Mouse (Mus musculus): ENCODE results near the gene Sh3tc1. TPM values are rescaled to one million over a fixed set of nuclear protein-coding genes. Genes with fewer than 3 reads are reported as not detected.

Sh3tc1 gene
- polyA plus RNA-seq, 1 experiment, result 5.2 TPM

DNA sequence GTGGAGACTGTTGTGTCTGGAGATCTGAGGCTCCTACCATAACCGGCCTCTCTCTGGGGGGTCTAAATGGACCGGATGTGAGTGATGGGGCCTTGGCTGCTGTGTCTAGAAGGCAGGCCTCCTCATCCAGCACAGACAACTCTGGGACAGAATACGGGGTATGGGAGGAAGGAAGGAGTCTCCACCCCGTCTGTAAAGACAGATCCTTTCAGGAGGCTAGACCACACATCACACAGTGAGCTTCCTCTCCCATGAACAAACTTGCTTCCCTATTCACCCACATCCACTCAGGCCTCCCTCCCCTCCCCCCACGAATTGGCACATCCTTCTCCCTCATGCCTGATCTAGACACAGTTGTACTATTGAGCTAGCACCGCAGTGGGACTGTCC is 69.4 kb downstream of the Sh3tc1 start:
- WGBS, result 23% methylated on average over 6 of the region's 6 CpGs
- no peak for DNase-seq
- H3K4me3 ChIP-seq (ENCODE audit: control insufficient read depth, insufficient read depth, low read length), result no peak overlapping the region
- H3K4me1 ChIP-seq (replicated peaks; ENCODE audit: control insufficient read depth, insufficient read depth, low read length), result peaks cover 8% of the 10 kb centered on the region; the same call in 1 of the 2 replicates
- H3K27ac ChIP-seq (ENCODE audit: control insufficient read depth, insufficient read depth, low read length), result no peak overlapping the region
- no peaks in the 10 kb centered on the region for H3K27me3 ChIP-seq (ENCODE audit: control insufficient read depth, insufficient read depth, low read length)
- TF ChIP-seq CTCF (IDR thresholded peaks at IDR 0.05; ENCODE audit: borderline replicate concordance, control insufficient read depth, extremely low read depth, insufficient read depth, low read length, poor library complexity) (no peak), POLR2A (IDR thresholded peaks at IDR 0.05; ENCODE audit: control insufficient read depth, extremely low read depth, insufficient read depth, low read length, poor library complexity) (no peak)
- H3K36me3 ChIP-seq (ENCODE audit: control insufficient read depth, insufficient read depth, low read length), result no peaks in the 10 kb centered on the region

DNA sequence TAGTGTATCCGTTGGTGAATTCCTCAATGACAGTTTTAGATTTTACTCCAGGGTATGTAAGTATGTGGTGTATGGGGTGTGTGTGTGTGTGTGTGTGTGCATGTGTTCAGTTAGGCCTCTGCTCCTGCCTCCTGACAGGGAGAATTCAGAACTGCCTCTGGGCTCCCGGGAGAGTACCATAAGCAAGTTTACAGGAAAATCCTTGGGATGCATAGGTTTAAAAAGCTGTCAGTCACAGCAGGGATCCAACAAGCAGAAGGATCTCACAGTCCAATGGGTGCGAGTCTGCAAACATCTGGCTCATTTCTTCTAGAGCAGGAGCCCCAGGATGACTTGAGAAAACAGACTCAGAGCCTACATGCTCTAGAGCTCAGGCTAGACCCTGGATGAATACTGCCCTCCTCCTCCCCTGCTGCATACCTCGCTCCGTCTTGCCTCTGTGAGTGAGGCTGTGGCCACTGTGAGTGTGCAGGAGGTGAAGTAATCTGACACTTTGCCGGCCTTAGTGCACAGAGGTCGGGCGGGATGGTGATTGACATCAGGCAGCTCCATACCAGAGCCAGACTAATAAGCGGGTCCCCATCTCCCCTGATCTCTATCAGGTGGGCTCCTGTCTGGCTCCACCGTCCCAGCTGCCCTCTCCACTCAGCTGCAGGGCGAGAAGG is 69.9 kb downstream of the Sh3tc1 start:
- Histone ChIP-seq H3K4me3 (ENCODE audit: control insufficient read depth, insufficient read depth, low read length) (no peak overlapping the region), H3K27me3 (ENCODE audit: control insufficient read depth, insufficient read depth, low read length) (no peaks in the 10 kb centered on the region), H3K36me3 (ENCODE audit: control insufficient read depth, insufficient read depth, low read length) (no peaks in the 10 kb centered on the region), H3K27ac (ENCODE audit: control insufficient read depth, insufficient read depth, low read length) (no peak overlapping the region), H3K4me1 (replicated peaks; ENCODE audit: control insufficient read depth, insufficient read depth, low read length) (peaks cover 8% of the 10 kb centered on the region; the same call in 1 of the 2 replicates)
- TF ChIP-seq CTCF (IDR thresholded peaks at IDR 0.05; ENCODE audit: borderline replicate concordance, control insufficient read depth, extremely low read depth, insufficient read depth, low read length, poor library complexity), result no peak
- TF ChIP-seq POLR2A (IDR thresholded peaks at IDR 0.05; ENCODE audit: control insufficient read depth, extremely low read depth, insufficient read depth, low read length, poor library complexity), result no peak
- no peak for DNase-seq
- 69% methylated on average over 11 of the region's 11 CpGs for WGBS

DNA sequence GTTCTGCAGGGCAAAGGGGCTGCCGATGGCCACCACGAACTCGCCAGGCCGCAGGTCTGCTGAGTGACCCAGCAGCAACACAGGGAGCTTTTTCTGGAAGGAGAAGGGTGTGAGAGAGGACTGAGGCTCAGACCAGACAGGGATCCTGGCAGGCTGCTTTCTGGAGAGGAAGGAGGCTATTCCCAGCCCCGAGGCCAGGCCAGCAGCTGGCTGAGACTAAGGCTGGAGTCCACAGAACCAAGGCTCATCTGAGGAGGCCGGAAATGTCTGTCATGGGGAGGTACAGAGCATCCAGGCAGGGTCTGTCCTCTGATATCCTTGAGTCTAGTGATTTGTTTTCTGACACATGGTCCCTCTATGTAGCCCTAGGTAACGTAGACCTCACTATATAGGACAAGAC is 73.6 kb downstream of the Sh3tc1 start:
- H3K4me3 ChIP-seq (ENCODE audit: control insufficient read depth, insufficient read depth, low read length), result no peak overlapping the region
- H3K4me1 ChIP-seq (replicated peaks; ENCODE audit: control insufficient read depth, insufficient read depth, low read length), result no peaks in the 10 kb centered on the region
- H3K27ac ChIP-seq (ENCODE audit: control insufficient read depth, insufficient read depth, low read length), result no peak overlapping the region
- no peak for DNase-seq
- no peaks in the 10 kb centered on the region for H3K27me3 ChIP-seq (ENCODE audit: control insufficient read depth, insufficient read depth, low read length)
- no peak for TF ChIP-seq POLR2A (IDR thresholded peaks at IDR 0.05; ENCODE audit: control insufficient read depth, extremely low read depth, insufficient read depth, low read length, poor library complexity)
- no peak for TF ChIP-seq CTCF (IDR thresholded peaks at IDR 0.05; ENCODE audit: borderline replicate concordance, control insufficient read depth, extremely low read depth, insufficient read depth, low read length, poor library complexity)
- no peaks in the 10 kb centered on the region for H3K36me3 ChIP-seq (ENCODE audit: control insufficient read depth, insufficient read depth, low read length)
- 97% methylated on average over 7 of the region's 7 CpGs for WGBS

DNA sequence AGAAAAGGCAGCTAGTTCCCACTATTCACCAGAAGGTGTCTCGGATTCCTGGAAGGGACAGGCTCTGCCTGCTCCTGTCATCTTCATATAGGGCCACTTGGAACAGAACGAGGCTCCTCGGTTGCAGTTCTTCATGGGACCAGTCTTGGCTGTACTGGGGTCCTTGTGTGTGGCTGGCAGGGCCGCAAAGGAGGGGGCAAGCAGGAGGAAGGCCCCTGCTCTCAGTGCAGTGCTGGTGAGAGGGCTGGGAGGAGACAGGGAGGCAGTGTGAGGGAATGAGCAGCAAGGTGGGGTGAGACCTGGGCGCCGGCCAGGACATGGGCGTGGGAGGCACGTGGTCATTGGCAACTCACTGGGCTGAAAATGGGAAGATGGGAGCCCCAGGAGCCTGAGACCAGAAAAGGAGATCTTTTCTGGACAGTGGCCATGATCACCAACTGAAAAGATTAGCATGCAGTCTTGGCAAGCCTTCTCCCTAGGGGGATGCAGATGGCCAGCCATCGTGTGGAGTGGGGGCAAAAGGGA is 77.7 kb downstream of the Sh3tc1 start:
- Histone ChIP-seq H3K4me1 (replicated peaks; ENCODE audit: control insufficient read depth, insufficient read depth, low read length) (no peaks in the 10 kb centered on the region), H3K36me3 (ENCODE audit: control insufficient read depth, insufficient read depth, low read length) (no peaks in the 10 kb centered on the region), H3K27me3 (ENCODE audit: control insufficient read depth, insufficient read depth, low read length) (no peaks in the 10 kb centered on the region), H3K27ac (ENCODE audit: control insufficient read depth, insufficient read depth, low read length) (no peak overlapping the region), H3K4me3 (ENCODE audit: control insufficient read depth, insufficient read depth, low read length) (no peak overlapping the region)
- 94% methylated on average over 9 of the region's 9 CpGs for WGBS
- TF ChIP-seq POLR2A (IDR thresholded peaks at IDR 0.05; ENCODE audit: control insufficient read depth, extremely low read depth, insufficient read depth, low read length, poor library complexity) (no peak), CTCF (IDR thresholded peaks at IDR 0.05; ENCODE audit: borderline replicate concordance, control insufficient read depth, extremely low read depth, insufficient read depth, low read length, poor library complexity) (no peak)
- DNase-seq, result no peak

DNA sequence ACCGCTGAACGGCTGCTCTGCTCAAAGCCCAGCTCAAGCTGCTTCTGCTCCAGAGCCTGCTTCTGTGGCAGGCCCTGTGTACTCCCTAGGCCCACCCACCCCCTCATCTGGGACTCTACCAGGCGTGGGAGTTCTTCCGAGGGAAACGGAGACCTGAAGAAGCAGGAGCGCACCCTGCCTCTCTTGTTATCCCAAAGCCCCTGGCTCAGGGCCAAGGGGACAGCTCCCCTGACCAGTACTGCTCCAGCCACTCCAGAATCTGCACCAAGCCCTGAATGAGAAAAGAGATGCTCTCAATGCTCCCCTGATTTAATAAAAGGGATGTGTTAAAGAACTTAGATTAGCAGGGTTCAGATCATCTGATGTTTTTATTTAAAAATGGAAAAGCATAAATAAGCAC is 78.6 kb downstream of the Sh3tc1 start:
- no peaks in the 10 kb centered on the region for H3K4me1 ChIP-seq (replicated peaks; ENCODE audit: control insufficient read depth, insufficient read depth, low read length)
- no peak for DNase-seq
- TF ChIP-seq CTCF (IDR thresholded peaks at IDR 0.05; ENCODE audit: borderline replicate concordance, control insufficient read depth, extremely low read depth, insufficient read depth, low read length, poor library complexity) (no peak), POLR2A (IDR thresholded peaks at IDR 0.05; ENCODE audit: control insufficient read depth, extremely low read depth, insufficient read depth, low read length, poor library complexity) (no peak)
- 92% methylated on average over 6 of the region's 6 CpGs for WGBS
- H3K36me3 ChIP-seq (ENCODE audit: control insufficient read depth, insufficient read depth, low read length), result no peaks in the 10 kb centered on the region
- no peak overlapping the region for H3K4me3 ChIP-seq (ENCODE audit: control insufficient read depth, insufficient read depth, low read length)
- H3K27ac ChIP-seq (ENCODE audit: control insufficient read depth, insufficient read depth, low read length), result no peak overlapping the region
- no peaks in the 10 kb centered on the region for H3K27me3 ChIP-seq (ENCODE audit: control insufficient read depth, insufficient read depth, low read length)

DNA sequence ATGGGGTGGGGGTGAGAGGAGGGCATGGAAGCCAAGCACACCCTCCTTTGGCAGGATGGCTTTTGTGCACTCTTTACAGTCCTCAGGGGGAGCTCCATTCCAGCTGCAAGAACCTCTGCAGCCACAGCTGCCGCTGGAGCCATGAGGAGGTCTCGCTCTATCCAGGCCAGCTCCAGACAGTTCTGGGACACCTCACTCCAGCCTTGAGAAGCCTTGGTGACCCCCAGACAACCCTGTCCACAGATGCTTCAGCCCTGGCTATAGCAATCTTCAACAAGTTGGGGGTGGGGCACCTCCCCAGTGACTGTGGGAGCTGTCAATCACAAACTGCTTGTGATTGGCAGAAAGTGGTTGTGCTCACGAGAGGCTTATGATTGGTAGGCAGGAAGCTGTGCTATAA is 80.3 kb downstream of the Sh3tc1 start:
- no peak for TF ChIP-seq POLR2A (IDR thresholded peaks at IDR 0.05; ENCODE audit: control insufficient read depth, extremely low read depth, insufficient read depth, low read length, poor library complexity)
- no peak for TF ChIP-seq CTCF (IDR thresholded peaks at IDR 0.05; ENCODE audit: borderline replicate concordance, control insufficient read depth, extremely low read depth, insufficient read depth, low read length, poor library complexity)
- no peaks in the 10 kb centered on the region; the same call in 1 of the 2 replicates for H3K4me1 ChIP-seq (replicated peaks; ENCODE audit: control insufficient read depth, insufficient read depth, low read length)
- H3K27ac ChIP-seq (ENCODE audit: control insufficient read depth, insufficient read depth, low read length), result no peak overlapping the region
- no peaks in the 10 kb centered on the region for H3K36me3 ChIP-seq (ENCODE audit: control insufficient read depth, insufficient read depth, low read length)
- DNase-seq, result no peak
- WGBS, result 70% methylated on average over 3 of the region's 3 CpGs
- H3K4me3 ChIP-seq (ENCODE audit: control insufficient read depth, insufficient read depth, low read length), result no peak overlapping the region
- H3K27me3 ChIP-seq (ENCODE audit: control insufficient read depth, insufficient read depth, low read length), result no peaks in the 10 kb centered on the region
